Mouse (Mus musculus): ENCODE measurements around the gene Syne3. TPM values are rescaled to one million over a fixed set of nuclear protein-coding genes. Genes with fewer than 3 reads are reported as not detected.
A peak's percentile ranks its signal among the peaks of the same experiment; 100 is the strongest.

Gene Syne3
- total and polyA plus RNA-seq, 3 experiments: 4.9 to 10.7 TPM; not detected in 1

- TF ChIP-seq MAX (IDR thresholded peaks at IDR 0.05; ENCODE audit: low read length) (peak; percentile 97), USF1 (IDR thresholded peaks at IDR 0.05; ENCODE audit: low read depth, low read length) (peak; percentile 53), RAD21 (IDR thresholded peaks at IDR 0.05; ENCODE audit: low read depth, low read length) (no peak), ZKSCAN1 (IDR thresholded peaks at IDR 0.05; ENCODE audit: low read depth, low read length) (no peak), ELF1 (IDR thresholded peaks at IDR 0.05; ENCODE audit: low read depth, low read length) (peak; percentile 79; the same call in 1 of the 2 replicates), NRF1 (IDR thresholded peaks at IDR 0.05; ENCODE audit: insufficient read depth, low read depth, low read length, poor library complexity, severe bottlenecking) (peak; percentile 49; the same call in 1 of the 2 replicates), GABPA (IDR thresholded peaks at IDR 0.05; ENCODE audit: low read depth, low read length) (no peak), RCOR1 (IDR thresholded peaks at IDR 0.05; ENCODE audit: low read depth, low read length) (no peak), MYB (IDR thresholded peaks at IDR 0.05; ENCODE audit: low read depth, low read length) (no peak), ZNF384 (IDR thresholded peaks at IDR 0.05; ENCODE audit: low read depth, low read length) (no peak)
These were observed 22.7 kb upstream of the Syne3 start, which contains the start of gene Glrx5 (continued) for GRCm38 (mm10) chr12:105032147-105032831.

- Histone ChIP-seq H3K27ac (ENCODE audit: control insufficient read depth, low read depth, low read length) (peak overlapping the region; percentile 88), H3K9me3 (replicated peaks; ENCODE audit: insufficient read depth, low read length) (no peaks in the 10 kb centered on the region), H3K36me3 (ENCODE audit: control insufficient read depth in 1 of 2, insufficient read depth in 2 of 2, low read length in 2 of 2) (peaks cover 0 to 32% of the 10 kb centered on the region in 2 experiments; a peak in 3 of 4 replicates), H3K27me3 (ENCODE audit: control insufficient read depth in 1 of 2, insufficient read depth in 2 of 2, low read length in 2 of 2) (no peaks in the 10 kb centered on the region), H3K9ac (ENCODE audit: control insufficient read depth, low read depth, low read length, poor library complexity, severe bottlenecking) (peak overlapping the region; percentile 90), H3K79me2 (ENCODE audit: control insufficient read depth, insufficient read depth, low read length, poor library complexity) (peaks cover 67% of the 10 kb centered on the region), H3K4me3 (ENCODE audit: control insufficient read depth in 1 of 2, insufficient read depth in 1 of 2, low read depth in 2 of 2, low read length in 2 of 2) (peak overlapping the region; percentile 81 to 92), H3K4me1 (ENCODE audit: control insufficient read depth in 1 of 2, insufficient read depth in 2 of 2, low read length in 2 of 2) (peaks cover 0 to 46% of the 10 kb centered on the region in 2 experiments; a peak in 3 of 4 replicates)
- peak; percentile 75 for DNase-seq (ENCODE audit: low read depth, low spot score)
- TF ChIP-seq POLR2AphosphoS5 (IDR thresholded peaks at IDR 0.05; ENCODE audit: borderline replicate concordance, low read depth, low read length) (no peak), SIN3A (IDR thresholded peaks at IDR 0.05; ENCODE audit: low read length) (no peak; the same call in none of the 2 replicates), MYB (IDR thresholded peaks at IDR 0.05; ENCODE audit: low read depth, low read length) (no peak), TAL1 (IDR thresholded peaks at IDR 0.05; ENCODE audit: low read length) (peak; percentile 40), ETS1 (IDR thresholded peaks at IDR 0.05; ENCODE audit: low read depth, low read length) (0 out of 2 replicates have a peak, but pooled peaks have one; percentile 20), GABPA (IDR thresholded peaks at IDR 0.05; ENCODE audit: low read depth, low read length) (no peak), EP300 (IDR thresholded peaks at IDR 0.05; ENCODE audit: low read depth in 1 of 2, low read length in 2 of 2) (0 out of 4 replicates have a peak, but pooled peaks of 1 of the 2 experiments have one; percentile 25), CHD1 (IDR thresholded peaks at IDR 0.05; ENCODE audit: low read depth, low read length) (peak; percentile 96), RCOR1 (IDR thresholded peaks at IDR 0.05; ENCODE audit: low read depth, low read length) (no peak), MAZ (IDR thresholded peaks at IDR 0.05; ENCODE audit: low read depth, low read length) (no peak), ZKSCAN1 (IDR thresholded peaks at IDR 0.05; ENCODE audit: low read depth, low read length) (no peak), BHLHE40 (IDR thresholded peaks at IDR 0.05; ENCODE audit: borderline replicate concordance, low read depth, low read length) (no peak), CTCF (IDR thresholded peaks at IDR 0.05 in 2 of 3, conservative IDR thresholded peaks at IDR 0.05 in 1 of 3; ENCODE audit: control insufficient read depth in 1 of 3, insufficient read depth in 1 of 3, low read depth in 2 of 3, low read length in 3 of 3, poor library complexity in 1 of 3, severe bottlenecking in 1 of 3) (no peak), GATA1 (IDR thresholded peaks at IDR 0.05; ENCODE audit: low read depth, low read length) (no peak; the same call in 1 of the 2 replicates), POLR2AphosphoS2 (IDR thresholded peaks at IDR 0.05; ENCODE audit: low read length) (no peak; the same call in 1 of the 2 replicates), NRF1 (IDR thresholded peaks at IDR 0.05; ENCODE audit: insufficient read depth, low read depth, low read length, poor library complexity, severe bottlenecking) (peak; percentile 22; the same call in 1 of the 2 replicates), ZC3H11A (IDR thresholded peaks at IDR 0.05; ENCODE audit: low read depth, low read length) (no peak), JUND (IDR thresholded peaks at IDR 0.05; ENCODE audit: low read depth, low read length) (no peak), MXI1 (IDR thresholded peaks at IDR 0.05; ENCODE audit: low read depth, low read length) (peak; percentile 95), POLR2A (IDR thresholded peaks at IDR 0.05; ENCODE audit: control insufficient read depth in 1 of 2, insufficient read depth in 1 of 2, low read depth in 1 of 2, low read length in 2 of 2, poor library complexity in 1 of 2) (peak; percentile 38 to 42; a peak in 1 of 4 replicates), KAT2A (conservative IDR thresholded peaks at IDR 0.05; ENCODE audit: low read depth, low read length) (no peak), NELFE (IDR thresholded peaks at IDR 0.05; ENCODE audit: low read depth, low read length) (no peak), MAX (IDR thresholded peaks at IDR 0.05; ENCODE audit: low read length) (peak; percentile 72), MAFK (IDR thresholded peaks at IDR 0.05; ENCODE audit: borderline replicate concordance, low read depth, low read length) (no peak), E2F4 (IDR thresholded peaks at IDR 0.05; ENCODE audit: borderline replicate concordance, low read depth, low read length) (no peak), CHD2 (IDR thresholded peaks at IDR 0.05; ENCODE audit: low read length) (no peak)
These were observed 21.8 kb upstream of the Syne3 start for GRCm38 (mm10) chr12:105031081-105032058.
